23 mouse cellular contexts compared by ENCODE assay signal in genomic region chr11:104568326-104568725, GRCm38 (mm10). TPM values are rescaled to one million over a fixed set of nuclear protein-coding genes. Genes with fewer than 3 reads are reported as not detected.
DNase-seq lines count a peak whose midpoint lies in the region; ATAC-seq and TF ChIP-seq lines count a peak whose summit lies in the region.
"Had no signal": no experiment of that assay in that cellular context is flagged by ENCODE, and none has a peak within 500 bp of the region (broad histone marks: within the 10 kb centered on the region; RNA-seq: fewer than 3 reads in every experiment).

No protein-coding gene starts in this region.

- peak overlapping the region; percentile 84 for H3K27ac ChIP-seq in gastrocnemius, adult 2 months
- peak overlapping the region; percentile 44 for H3K27ac ChIP-seq in heart, embryonic 15.5 days
- H3K27ac ChIP-seq in heart, adult 2 months = no peak overlapping the region
- H3K27ac ChIP-seq in neural tube, embryonic 15.5 days (replicated peaks) = no peak overlapping the region
- H3K27ac ChIP-seq: embryonic facial prominence, embryonic 15.5 days; forebrain, embryonic 10.5 days; hindbrain, embryonic 13.5 days; hindbrain, postnatal 0 days had no signal

- TF ChIP-seq POLR2A in heart, adult 2 months (IDR thresholded peaks at IDR 0.05; ENCODE audit: insufficient read depth, low read depth, low read length) = no peak
- no peak for TF ChIP-seq POLR2A in lung, adult 2 months (IDR thresholded peaks at IDR 0.05; ENCODE audit: borderline replicate concordance, extremely low read depth, low read depth, low read length)

- DNase-seq in gastrocnemius, adult 2 months = no peak
- DNase-seq in gastrocnemius, postnatal 36 days = no peak
- DNase-seq in heart, adult 2 months = no peak
- DNase-seq in lung, adult 2 months = peak; percentile 35
- no peak for DNase-seq in lung, postnatal 14 days
- no peak for DNase-seq in ovary, postnatal 36 days (ENCODE audit: low spot score)
- DNase-seq: adrenal gland, adult 8-10 months; adrenal gland, postnatal 36 days; B cell, adult 2 months; cerebellum, adult 8-10 months; cerebellum, postnatal 14 days; embryo, embryonic 11 days; gastrocnemius, postnatal 10 days had no signal

- no peak for ATAC-seq in heart, embryonic 15.5 days (replicated peaks; ENCODE audit: insufficient number of reproducible peaks, insufficient read depth, low FRiP score, low read depth)
- ATAC-seq in neural tube, embryonic 15.5 days (ENCODE audit: low FRiP score) = no peak
- ATAC-seq: CD4-positive, CD25-positive, alpha-beta regulatory T cell, adult 4 months; forebrain, embryonic 14.5 days; hindbrain, postnatal 0 days had no signal

- H3K4me1 ChIP-seq in heart, embryonic 15.5 days (replicated peaks) = peaks cover 48% of the 10 kb centered on the region
- H3K4me1 ChIP-seq in heart, adult 2 months (ENCODE audit: control insufficient read depth, insufficient read depth, low read length) = no peaks in the 10 kb centered on the region
- peaks cover 4% of the 10 kb centered on the region for H3K4me1 ChIP-seq in lung, adult 2 months (ENCODE audit: control insufficient read depth, insufficient read depth, low read length)
- peaks cover 5% of the 10 kb centered on the region; the same call in 1 of the 2 replicates for H3K4me1 ChIP-seq in neural tube, embryonic 15.5 days
- H3K4me1 ChIP-seq: embryonic facial prominence, embryonic 15.5 days had no signal

- TF ChIP-seq CTCF in gastrocnemius, adult 2 months (IDR thresholded peaks at IDR 0.05) = no peak
- no peak for TF ChIP-seq CTCF in heart, adult 2 months (IDR thresholded peaks at IDR 0.05)
- TF ChIP-seq CTCF in lung, adult 2 months (IDR thresholded peaks at IDR 0.05; ENCODE audit: insufficient read depth, low read length) = no peak

- H3K9me3 ChIP-seq in heart, embryonic 15.5 days (replicated peaks) = no peaks in the 10 kb centered on the region
- no peaks in the 10 kb centered on the region for H3K9me3 ChIP-seq in neural tube, embryonic 15.5 days (replicated peaks)
- H3K9me3 ChIP-seq: embryonic facial prominence, embryonic 15.5 days; forebrain, embryonic 10.5 days had no signal

- no peak for TF ChIP-seq EP300 in heart, adult 2 months (IDR thresholded peaks at IDR 0.05; ENCODE audit: insufficient read depth, low read depth, low read length)

- no peak overlapping the region for H3K4me2 ChIP-seq in heart, embryonic 15.5 days
- H3K4me2 ChIP-seq in neural tube, embryonic 15.5 days = no peak overlapping the region
- H3K4me2 ChIP-seq: embryonic facial prominence, embryonic 15.5 days; hindbrain, embryonic 13.5 days had no signal

- WGBS in heart, embryonic 15.5 days = 89% methylated on average over 4 of the region's 4 CpGs
- WGBS in heart, adult 2 months = 89% methylated on average over 4 of the region's 4 CpGs
- WGBS in lung, adult 2 months = 68% methylated on average over 4 of the region's 4 CpGs
- 98% methylated on average over 4 of the region's 4 CpGs for WGBS in neural tube, embryonic 15.5 days

- intact Hi-C loops in gastrocnemius, adult 2 months (cut with DNase I) = no loop called here
- intact Hi-C loops in gastrocnemius, postnatal 36 days (cut with DNase I) = no loop called here
- intact Hi-C loops in heart, adult 2 months (cut with DNase I) = no loop called here

- H3K4me3 ChIP-seq in gastrocnemius, adult 2 months = peak overlapping the region; percentile 53
- H3K4me3 ChIP-seq in heart, embryonic 15.5 days = no peak overlapping the region
- no peak overlapping the region for H3K4me3 ChIP-seq in heart, adult 2 months
- no peak overlapping the region for H3K4me3 ChIP-seq in lung, adult 2 months (replicated peaks; ENCODE audit: extremely low read depth, low read depth, low read length)
- H3K4me3 ChIP-seq in neural tube, embryonic 15.5 days (replicated peaks) = no peak overlapping the region
- H3K4me3 ChIP-seq: embryonic facial prominence, embryonic 15.5 days; erythroblast, embryonic 14.5 days; forebrain, embryonic 10.5 days; hindbrain, embryonic 13.5 days had no signal

- no peaks in the 10 kb centered on the region for H3K27me3 ChIP-seq in heart, embryonic 15.5 days
- H3K27me3 ChIP-seq in heart, adult 2 months (ENCODE audit: control insufficient read depth, insufficient read depth, low read length) = no peaks in the 10 kb centered on the region
- 0 out of 2 replicates have a peak, but pooled peaks cover 10% of the 10 kb centered on the region for H3K27me3 ChIP-seq in neural tube, embryonic 15.5 days (replicated peaks)

- H3K36me3 ChIP-seq in heart, embryonic 15.5 days = no peaks in the 10 kb centered on the region
- no peaks in the 10 kb centered on the region for H3K36me3 ChIP-seq in heart, adult 2 months (ENCODE audit: control insufficient read depth, insufficient read depth, low read length)
- no peaks in the 10 kb centered on the region for H3K36me3 ChIP-seq in neural tube, embryonic 15.5 days
- H3K36me3 ChIP-seq: embryonic facial prominence, embryonic 15.5 days; forebrain, embryonic 10.5 days; G1E; hindbrain, embryonic 13.5 days had no signal

- H3K79me2 ChIP-seq in heart, adult 2 months (replicated peaks; ENCODE audit: control insufficient read depth, insufficient read depth, low read length) = no peaks in the 10 kb centered on the region

- no peak overlapping the region; the same call in 1 of the 2 replicates for H3K9ac ChIP-seq in heart, embryonic 15.5 days
- no peak overlapping the region for H3K9ac ChIP-seq in heart, adult 2 months (ENCODE audit: low read depth, low read length)
- no peak overlapping the region for H3K9ac ChIP-seq in neural tube, embryonic 15.5 days (replicated peaks)
- H3K9ac ChIP-seq: embryonic facial prominence, embryonic 15.5 days; hindbrain, embryonic 13.5 days had no signal

RNA-seq across cellular contexts. Expression of gene Myl4, which starts 17.9 kb away (rescaled TPM):
- 1 to 10 TPM; 2.9 to 8.1 TPM for total RNA-seq in gastrocnemius, adult 2 months (2021)
- 1 to 10 TPM; 5.5 to 6.4 TPM for total RNA-seq in gastrocnemius, postnatal 36 days (2021)
- polyA plus RNA-seq in heart, embryonic 15.5 days (2015; fragmentation: Nextera tagmentation; extraction: Ambion mirVana) = 1,694 and 1,744 TPM in 2 replicates
- total RNA-seq in heart, adult 2 months (2021) = 100 to 1,000 TPM; 484 to 619 TPM
- 1,288 and 1,402 TPM in 2 replicates for polyA plus RNA-seq in heart, adult 2 months (2012; rRNA removed)
- 131 and 184 TPM in 2 replicates for polyA plus RNA-seq in lung, adult 2 months (2012; rRNA removed)
- 16.2 and 19.5 TPM in 2 replicates for polyA plus RNA-seq in neural tube, embryonic 15.5 days (2015; fragmentation: Nextera tagmentation; extraction: Ambion mirVana)
- polyA plus RNA-seq: G1E had no signal

RNA-seq across cellular contexts. Expression of gene Cdc27, which starts 17.9 kb away (rescaled TPM):
- 10 to 100 TPM; 25.9 to 27.5 TPM for total RNA-seq in gastrocnemius, adult 2 months (2021)
- total RNA-seq in gastrocnemius, postnatal 36 days (2021) = 10 to 100 TPM; 24.9 to 25.2 TPM
- 25.7 and 28.8 TPM in 2 replicates for polyA plus RNA-seq in heart, embryonic 15.5 days (2015; fragmentation: Nextera tagmentation; extraction: Ambion mirVana)
- 10 to 100 TPM; 23.2 to 24.6 TPM for total RNA-seq in heart, adult 2 months (2021)
- 4.6 and 10.7 TPM in 2 replicates for polyA plus RNA-seq in heart, adult 2 months (2012; rRNA removed)
- 3.4 and 6.9 TPM in 2 replicates for polyA plus RNA-seq in lung, adult 2 months (2012; rRNA removed)
- 34.8 and 39.1 TPM in 2 replicates for polyA plus RNA-seq in neural tube, embryonic 15.5 days (2015; fragmentation: Nextera tagmentation; extraction: Ambion mirVana)

RNA-seq across cellular contexts. Expression of gene Itgb3, which starts 39.5 kb away (rescaled TPM):
- 1 to 10 TPM in 1 of 2 experiments, under 1 TPM in 1; 0.54 to 1.3 TPM for total RNA-seq in gastrocnemius, adult 2 months (2021)
- total RNA-seq in gastrocnemius, postnatal 36 days (2021) = under 1 TPM; 0.66 to 0.76 TPM
- 3.7 and 5.4 TPM in 2 replicates for polyA plus RNA-seq in heart, embryonic 15.5 days (2015; fragmentation: Nextera tagmentation; extraction: Ambion mirVana)
- 1 to 10 TPM; 2.3 to 8.1 TPM for total RNA-seq in heart, adult 2 months (2021)
- 2.7 and 3.6 TPM in 2 replicates for polyA plus RNA-seq in heart, adult 2 months (2012; rRNA removed)
- 9.3 and 16.2 TPM in 2 replicates for polyA plus RNA-seq in lung, adult 2 months (2012; rRNA removed)
- polyA plus RNA-seq in neural tube, embryonic 15.5 days (2015; fragmentation: Nextera tagmentation; extraction: Ambion mirVana) = 1.9 and 2.4 TPM in 2 replicates

Comparison
In these comparisons a context has a peak if more than half of its experiments do, and no peak if none do; other contexts are left out.
1. H3K27ac ChIP-seq: peak in gastrocnemius, adult 2 months (single experiment) and heart, embryonic 15.5 days (single experiment); none in heart, adult 2 months (single experiment) and neural tube, embryonic 15.5 days (single experiment).